Comparison of ENCODE assay signal across 24 mouse cellular contexts in the genomic region with DNA sequence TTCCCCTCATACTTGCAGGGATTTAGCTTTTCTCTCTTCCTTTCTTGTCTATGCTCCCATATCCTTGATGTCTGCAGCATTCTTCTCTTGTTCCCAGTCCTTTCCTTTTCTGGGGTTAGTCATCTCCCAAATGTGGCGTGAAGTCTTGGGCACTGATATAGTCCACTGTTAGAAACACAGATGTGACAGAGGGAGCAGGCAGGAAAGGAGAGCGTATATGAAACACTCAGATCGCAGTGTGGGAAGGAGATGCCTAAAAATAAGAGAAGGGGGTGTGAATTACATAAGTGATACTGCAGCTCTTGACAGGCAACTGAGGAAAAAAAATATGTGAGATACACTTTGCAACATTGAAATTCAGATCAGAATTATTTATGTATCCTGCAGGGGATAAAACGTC. TPM values are rescaled to one million over a fixed set of nuclear protein-coding genes. Genes with fewer than 3 reads are reported as not detected.
DNase-seq lines count a peak whose midpoint lies in the region; ATAC-seq lines count a peak whose summit lies in the region.
"Had no signal": no experiment of that assay in that cellular context is flagged by ENCODE, and none has a peak within 500 bp of the region (broad histone marks: within the 10 kb centered on the region; RNA-seq: fewer than 3 reads in every experiment).

No protein-coding gene starts in this region.

- H3K4me1 ChIP-seq in forebrain, embryonic 15.5 days, result peaks cover 18% of the 10 kb centered on the region
- H3K4me1 ChIP-seq in forebrain, embryonic 11.5 days (replicated peaks; ENCODE audit: control insufficient read depth, insufficient read depth, low read length), result no peaks in the 10 kb centered on the region; the same call in 1 of the 2 replicates
- H3K4me1 ChIP-seq in kidney, embryonic 15.5 days, result peaks cover 13% of the 10 kb centered on the region

- intact Hi-C loops in left cerebral cortex, postnatal 25 days (cut with DNase I), result loop anchor here (2.0 to 5.0 kb wide), 2 partner anchors 37 to 117 kb away; no protein-coding TSS in a partner anchor

- H3K4me3 ChIP-seq in forebrain, embryonic 15.5 days, result no peak overlapping the region
- no peak overlapping the region for H3K4me3 ChIP-seq in forebrain, embryonic 11.5 days (ENCODE audit: low read depth, low read length)
- H3K4me3 ChIP-seq in kidney, embryonic 15.5 days (replicated peaks), result no peak overlapping the region
- H3K4me3 ChIP-seq: embryonic facial prominence, embryonic 10.5 days; heart, embryonic 12.5 days had no signal

- 75% methylated on average over 4 of the region's 4 CpGs for WGBS in forebrain, embryonic 15.5 days
- WGBS in forebrain, embryonic 11.5 days, result 88% methylated on average over 4 of the region's 4 CpGs
- WGBS in kidney, embryonic 15.5 days, result 88% methylated on average over 4 of the region's 4 CpGs

- H3K4me2 ChIP-seq in forebrain, embryonic 15.5 days (replicated peaks), result no peak overlapping the region
- H3K4me2 ChIP-seq in forebrain, embryonic 11.5 days (ENCODE audit: low read depth, low read length, severe bottlenecking), result no peak overlapping the region
- no peak overlapping the region for H3K4me2 ChIP-seq in kidney, embryonic 15.5 days
- H3K4me2 ChIP-seq: heart, embryonic 12.5 days; hindbrain, embryonic 14.5 days; liver, embryonic 11.5 days; midbrain, embryonic 11.5 days had no signal

- peak overlapping the region; percentile 5; the same call in 1 of the 2 replicates for H3K27ac ChIP-seq in forebrain, embryonic 15.5 days (replicated peaks)
- H3K27ac ChIP-seq in forebrain, embryonic 11.5 days (ENCODE audit: low read depth, low read length), result no peak overlapping the region
- H3K27ac ChIP-seq in kidney, embryonic 15.5 days, result no peak overlapping the region
- H3K27ac ChIP-seq: embryonic facial prominence, embryonic 10.5 days; hindbrain, embryonic 14.5 days; kidney, postnatal 0 days; macrophage had no signal

- no peak for ATAC-seq in forebrain, embryonic 15.5 days (replicated peaks)
- no peak for ATAC-seq in forebrain, embryonic 11.5 days (replicated peaks; ENCODE audit: low FRiP score)
- ATAC-seq in kidney, embryonic 15.5 days (replicated peaks; ENCODE audit: low FRiP score), result no peak
- ATAC-seq: forebrain, embryonic 16.5 days; intestine, postnatal 0 days had no signal

- no peak for DNase-seq in forebrain, embryonic 11.5 days (ENCODE audit: low spot score)
- DNase-seq in right cerebral cortex, adult 2 months (ENCODE audit: low spot score in 2 of 2), result peak; percentile 63 to 77
- no peak for DNase-seq in right cerebral cortex, postnatal 14 days
- DNase-seq in left cerebral cortex, postnatal 25 days (ENCODE audit: low spot score in 2 of 2), result peak; percentile 77 to 97
- no peak for DNase-seq in gastrocnemius, postnatal 4 days (ENCODE audit: low spot score in 2 of 2)
- DNase-seq in thymus, postnatal 25 days, result no peak
- DNase-seq: cerebellum, postnatal 25 days; lung, adult 2 months; retina, postnatal 1 day; thymus, postnatal 4 days had no signal

- no peaks in the 10 kb centered on the region for H3K36me3 ChIP-seq in forebrain, embryonic 15.5 days
- no peaks in the 10 kb centered on the region for H3K36me3 ChIP-seq in forebrain, embryonic 11.5 days (ENCODE audit: control insufficient read depth, insufficient read depth, low read length)
- no peaks in the 10 kb centered on the region for H3K36me3 ChIP-seq in kidney, embryonic 15.5 days
- H3K36me3 ChIP-seq: embryonic facial prominence, embryonic 10.5 days; heart, embryonic 12.5 days had no signal

- H3K9me3 ChIP-seq in forebrain, embryonic 15.5 days, result no peaks in the 10 kb centered on the region
- no peaks in the 10 kb centered on the region for H3K9me3 ChIP-seq in forebrain, embryonic 11.5 days (ENCODE audit: control insufficient read depth, low read length)
- H3K9me3 ChIP-seq in kidney, embryonic 15.5 days (replicated peaks), result no peaks in the 10 kb centered on the region
- H3K9me3 ChIP-seq: embryonic facial prominence, embryonic 10.5 days; heart, embryonic 12.5 days had no signal

- no peak overlapping the region for H3K9ac ChIP-seq in forebrain, embryonic 15.5 days (replicated peaks)
- no peak overlapping the region for H3K9ac ChIP-seq in forebrain, embryonic 11.5 days (ENCODE audit: low read length)
- no peak overlapping the region for H3K9ac ChIP-seq in kidney, embryonic 15.5 days
- H3K9ac ChIP-seq: heart, embryonic 12.5 days; hindbrain, embryonic 14.5 days had no signal

- H3K27me3 ChIP-seq in forebrain, embryonic 15.5 days, result peaks cover 7% of the 10 kb centered on the region
- peaks cover 17% of the 10 kb centered on the region for H3K27me3 ChIP-seq in forebrain, embryonic 11.5 days (ENCODE audit: control insufficient read depth, insufficient read depth, low read length)
- H3K27me3 ChIP-seq in kidney, embryonic 15.5 days, result peaks cover 34% of the 10 kb centered on the region

RNA-seq across cellular contexts. Expression of a gene that starts 2.8 kb away (rescaled TPM):
- polyA plus RNA-seq in forebrain, embryonic 15.5 days (2015; fragmentation: Nextera tagmentation; extraction: Ambion mirVana), result 6.0 and 7.4 TPM in 2 replicates
- 0.95 and 1.1 TPM in 2 replicates for polyA plus RNA-seq in forebrain, embryonic 11.5 days (2014; fragmentation: Nextera tagmentation; extraction: Ambion mirVana)
- 10 to 100 TPM; 85.5 to 86.1 TPM for total RNA-seq in left cerebral cortex, postnatal 25 days (2021)
- 1 to 10 TPM; 3.5 to 4.2 TPM for total RNA-seq in gastrocnemius, postnatal 4 days (2021)
- polyA plus RNA-seq in kidney, embryonic 15.5 days (2015; fragmentation: Nextera tagmentation; extraction: Ambion mirVana), result 1.3 and 1.7 TPM in 2 replicates
- total RNA-seq: granulocyte monocyte progenitor cell, adult 5-6 weeks had no signal
- polyA plus RNA-seq: macrophage had no signal

RNA-seq across cellular contexts. Expression of a gene that starts 26.0 kb away (rescaled TPM):
- polyA plus RNA-seq in forebrain, embryonic 15.5 days (2015; fragmentation: Nextera tagmentation; extraction: Ambion mirVana), result not detected in 2 replicates
- not detected in 2 replicates for polyA plus RNA-seq in forebrain, embryonic 11.5 days (2014; fragmentation: Nextera tagmentation; extraction: Ambion mirVana)
- total RNA-seq in left cerebral cortex, postnatal 25 days (2021), result under 1 TPM; 0.18 to 0.32 TPM
- total RNA-seq in gastrocnemius, postnatal 4 days (2021), result not detected
- not detected in 2 replicates for polyA plus RNA-seq in kidney, embryonic 15.5 days (2015; fragmentation: Nextera tagmentation; extraction: Ambion mirVana)
- total RNA-seq: granulocyte monocyte progenitor cell, adult 5-6 weeks; heart, postnatal 25 days; MEL had no signal
- polyA plus RNA-seq: embryonic facial prominence, embryonic 10.5 days; forebrain, embryonic 16.5 days; heart, embryonic 12.5 days; hindbrain, embryonic 14.5 days; intestine, postnatal 0 days; kidney, postnatal 0 days; liver, embryonic 11.5 days; macrophage; midbrain, embryonic 11.5 days had no signal

RNA-seq across cellular contexts. Expression of a gene that starts 32.4 kb away (rescaled TPM):
- 24.4 and 25.1 TPM in 2 replicates for polyA plus RNA-seq in forebrain, embryonic 15.5 days (2015; fragmentation: Nextera tagmentation; extraction: Ambion mirVana)
- polyA plus RNA-seq in forebrain, embryonic 11.5 days (2014; fragmentation: Nextera tagmentation; extraction: Ambion mirVana), result 9.4 and 10.0 TPM in 2 replicates
- total RNA-seq in left cerebral cortex, postnatal 25 days (2021), result 100 to 1,000 TPM; 157 to 161 TPM
- 10 to 100 TPM; 14.1 to 15.6 TPM for total RNA-seq in gastrocnemius, postnatal 4 days (2021)
- polyA plus RNA-seq in kidney, embryonic 15.5 days (2015; fragmentation: Nextera tagmentation; extraction: Ambion mirVana), result 4.1 and 4.8 TPM in 2 replicates

Comparison
In these comparisons a context has a peak if more than half of its experiments do, and no peak if none do; other contexts are left out.
1. DNase-seq: peak in right cerebral cortex, adult 2 months (2 of 2) and left cerebral cortex, postnatal 25 days (2 of 2); none in forebrain, embryonic 11.5 days (single experiment), right cerebral cortex, postnatal 14 days (single experiment), gastrocnemius, postnatal 4 days (0 of 2) and thymus, postnatal 25 days (single experiment).